Mouse (Mus musculus): ENCODE measurements around the gene Mpzl1. TPM values are rescaled to one million over a fixed set of nuclear protein-coding genes. Genes with fewer than 3 reads are reported as not detected.
A peak's percentile ranks its signal among the peaks of the same experiment; 100 is the strongest.
"Not testable (repeated sequence)": the region's sequence is repeated elsewhere in the genome, so short reads cannot be mapped to it uniquely, and the experiment has no call there.

Gene Mpzl1
- 39.1 and 40.4 TPM in 2 replicates for total RNA-seq (2021)
- long read RNA-seq, experiment 1, transcript Mpzl1-202 (6 exons, 2,285 nt): major isoform, 81 of 97 reads
- long read RNA-seq, experiment 1, transcript Mpzl1-201 (5 exons, 2,171 nt): minor isoform, 9 of 97 reads
- long read RNA-seq, experiment 1, partial matches to known transcripts: 3 of 97 reads
- long read RNA-seq, experiment 1, other reads (novel, unspliced or antisense): 4 of 97 reads
- long read RNA-seq, experiment 2, transcript Mpzl1-202 (6 exons, 2,285 nt): major isoform, 47 of 55 reads
- long read RNA-seq, experiment 2, partial matches to known transcripts: 2 of 55 reads
- long read RNA-seq, experiment 2, other reads (novel, unspliced or antisense): 2 of 55 reads

DNA sequence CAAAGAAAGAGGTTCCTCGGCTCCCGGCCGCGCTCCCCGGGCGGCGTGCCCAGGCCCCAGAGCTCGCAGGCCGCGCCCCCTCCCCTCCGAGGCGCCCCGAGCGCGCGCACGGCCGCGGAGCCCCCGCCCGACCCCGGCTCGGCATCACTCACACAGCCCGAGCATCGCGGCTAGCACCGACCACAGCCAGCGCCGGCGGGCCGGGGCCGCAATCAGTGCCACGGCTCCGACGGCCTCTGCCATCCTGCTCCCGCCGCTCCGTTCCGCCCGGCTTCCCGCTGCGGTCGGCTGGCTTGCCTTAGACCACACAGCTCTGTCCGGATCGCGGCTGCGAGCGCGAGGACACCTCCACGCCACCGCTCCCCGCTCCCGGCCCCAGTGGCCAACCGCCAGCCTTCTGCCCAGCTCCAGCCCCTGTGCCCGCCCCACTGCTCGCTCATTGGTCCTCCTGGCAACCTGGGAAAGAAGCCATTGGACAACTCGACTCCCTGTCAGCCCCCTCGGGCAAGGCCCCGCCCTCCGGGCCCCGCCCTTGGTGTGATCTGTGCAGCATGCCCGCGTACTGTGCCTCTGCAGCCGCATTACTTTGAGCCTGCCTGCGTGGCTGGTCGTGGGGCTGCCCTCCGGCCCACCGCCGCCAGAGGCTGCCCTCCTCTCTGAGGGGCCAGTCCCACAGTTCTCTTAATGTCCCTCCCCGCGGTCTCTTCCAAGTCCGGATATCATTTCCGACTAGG is at the start of gene Mpzl1:
TSS of gene Mpzl1 (minus strand) at position 388 of the 734 bp plus-strand sequence.
- peak; percentile 100 for DNase-seq

DNA sequence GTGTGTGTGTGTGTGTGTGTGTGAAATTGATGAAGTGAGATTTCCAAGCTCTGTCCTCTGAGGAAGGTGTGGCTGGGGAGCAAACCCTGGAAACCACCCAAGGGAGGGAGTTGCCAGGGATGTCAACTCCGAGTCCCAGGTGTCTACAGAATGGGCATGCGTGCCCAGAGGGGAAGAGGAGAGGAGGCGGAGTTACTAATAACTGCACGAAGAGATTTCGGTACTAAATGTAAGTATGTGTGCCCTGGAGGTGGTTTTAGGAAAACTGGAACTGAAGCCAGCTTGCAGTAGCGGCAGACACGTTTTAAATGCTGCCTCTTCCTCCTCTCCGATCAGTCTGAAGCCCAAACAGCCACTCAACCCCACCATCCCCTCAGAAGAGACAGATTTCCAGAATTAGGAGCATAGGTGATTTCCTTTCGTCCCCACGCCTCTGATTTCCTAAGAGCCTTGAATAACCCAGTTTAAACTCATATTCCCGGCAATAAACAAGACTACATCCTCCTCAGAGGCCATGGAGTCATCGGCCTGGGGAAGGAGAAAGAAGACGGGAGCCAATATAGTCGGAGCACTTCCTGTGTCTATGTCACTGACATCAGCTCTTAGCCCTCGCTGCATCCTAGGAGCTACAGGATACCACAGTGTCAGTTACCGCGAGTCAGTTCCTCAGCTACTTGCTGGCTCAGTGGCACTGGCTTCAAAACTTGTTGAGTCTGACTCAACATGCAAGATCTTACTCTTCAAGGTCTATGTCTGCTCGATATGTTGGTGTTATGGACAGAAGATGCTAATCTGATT is 47.9 kb upstream of the Mpzl1 start:
- DNase-seq: no peak

DNA sequence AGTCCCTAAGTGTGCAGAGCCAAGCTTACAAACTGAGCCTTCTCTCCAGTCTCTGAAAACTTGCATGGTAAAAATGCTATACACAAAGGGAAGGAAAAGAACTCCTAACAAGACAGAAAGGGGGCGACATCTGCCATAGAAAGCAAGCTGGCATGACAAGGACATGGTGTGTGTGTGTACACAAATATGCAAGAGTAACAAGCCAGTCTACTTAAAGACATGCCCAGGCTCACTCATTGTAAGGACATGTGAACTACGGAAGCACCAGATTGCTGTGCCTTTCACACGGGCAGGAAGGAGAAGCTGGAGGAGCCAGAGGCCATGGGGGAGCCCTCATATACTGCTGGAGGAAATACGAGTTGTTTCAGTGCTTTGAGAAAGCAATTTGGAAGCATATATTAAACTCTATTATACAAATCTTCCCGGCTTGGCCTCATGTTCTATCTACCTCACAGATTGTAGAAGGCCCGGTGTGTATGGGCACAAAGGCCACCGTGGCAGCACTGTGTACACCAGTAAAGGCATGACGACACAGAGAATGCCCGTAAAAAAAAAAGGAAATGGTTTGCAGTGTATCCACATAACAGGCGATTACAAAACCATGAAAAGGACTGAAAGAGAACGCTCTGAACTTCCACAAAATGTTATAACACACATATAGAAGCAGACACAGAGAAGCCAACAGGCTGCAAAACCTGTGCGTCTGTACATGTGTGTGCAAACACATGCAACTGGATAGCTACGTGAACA is 46.9 kb upstream of the Mpzl1 start:
- DNase-seq: no peak

DNA sequence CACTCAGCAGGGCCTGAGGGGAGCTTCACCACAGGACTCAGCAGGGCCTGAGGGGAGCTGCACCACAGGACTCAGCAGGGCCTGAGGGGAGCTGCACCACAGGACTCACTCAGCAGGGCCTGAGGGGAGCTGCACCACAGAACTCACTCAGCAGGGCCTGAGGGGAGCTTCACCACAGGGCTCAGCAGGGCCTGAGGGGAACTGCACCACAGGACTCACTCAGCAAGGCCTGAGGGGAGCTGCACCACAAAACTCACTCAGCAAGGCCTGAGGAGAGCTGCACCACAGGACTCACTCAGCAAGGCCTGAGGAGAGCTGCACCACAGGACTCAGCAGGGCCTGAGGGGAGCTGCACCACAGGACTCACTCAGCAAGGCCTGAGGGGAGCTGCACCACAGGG is 45.7 kb upstream of the Mpzl1 start:
- not testable (repeated sequence) for DNase-seq

DNA sequence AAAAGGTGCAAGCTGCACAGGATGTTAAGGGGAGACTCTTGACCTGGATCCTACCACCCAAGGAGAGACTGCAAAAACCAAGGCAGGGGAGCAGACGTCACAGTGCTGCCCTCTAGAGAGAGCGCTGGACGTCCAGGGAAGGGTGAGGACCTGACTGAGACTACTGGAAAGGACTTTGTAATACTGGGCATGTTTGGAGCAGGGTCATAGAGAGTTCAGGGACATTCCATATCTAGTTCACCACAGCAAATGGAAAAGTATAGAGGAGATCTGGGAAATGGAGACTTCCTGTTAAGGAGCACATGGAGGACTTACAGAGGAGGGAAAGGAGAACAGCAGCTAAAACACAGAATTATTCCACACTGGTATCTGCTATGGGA is 45.3 kb upstream of the Mpzl1 start:
- DNase-seq: peak; percentile 41

DNA sequence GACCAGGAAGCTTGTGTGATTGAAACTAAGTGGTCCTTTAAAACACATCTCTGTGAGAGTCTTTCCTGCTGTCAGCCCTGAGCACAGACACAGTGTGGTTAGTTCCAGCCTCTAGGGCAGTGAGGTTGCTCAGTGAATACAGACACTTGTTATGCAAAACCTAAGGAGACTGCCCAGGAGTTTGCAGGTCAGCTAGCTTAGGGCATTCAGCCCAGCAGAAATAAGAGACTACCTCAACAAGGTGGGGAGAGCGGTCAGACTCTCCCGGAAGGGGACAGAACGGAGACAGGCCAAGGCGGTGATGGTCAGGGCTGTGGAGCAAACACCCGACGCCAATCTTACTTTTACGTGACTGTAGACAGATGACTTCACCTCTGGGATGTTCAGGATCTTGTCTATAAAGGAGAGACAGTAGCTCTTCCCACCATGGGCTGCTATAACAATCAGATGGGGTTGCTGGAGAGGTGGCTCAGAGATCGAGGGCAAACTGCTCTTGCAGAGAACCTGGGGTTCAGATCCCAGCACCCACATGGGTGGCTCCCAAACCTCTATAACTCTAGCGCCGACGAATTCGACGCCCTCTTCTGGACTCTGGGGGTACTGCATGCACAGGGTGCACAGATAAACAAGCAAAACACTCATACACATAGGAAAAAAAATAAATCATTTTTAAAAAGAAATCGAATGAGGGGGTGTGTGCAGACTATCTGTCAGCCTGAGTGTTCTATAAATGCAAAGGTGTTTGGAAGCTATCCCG is 44.7 kb upstream of the Mpzl1 start:
- no peak for DNase-seq

DNA sequence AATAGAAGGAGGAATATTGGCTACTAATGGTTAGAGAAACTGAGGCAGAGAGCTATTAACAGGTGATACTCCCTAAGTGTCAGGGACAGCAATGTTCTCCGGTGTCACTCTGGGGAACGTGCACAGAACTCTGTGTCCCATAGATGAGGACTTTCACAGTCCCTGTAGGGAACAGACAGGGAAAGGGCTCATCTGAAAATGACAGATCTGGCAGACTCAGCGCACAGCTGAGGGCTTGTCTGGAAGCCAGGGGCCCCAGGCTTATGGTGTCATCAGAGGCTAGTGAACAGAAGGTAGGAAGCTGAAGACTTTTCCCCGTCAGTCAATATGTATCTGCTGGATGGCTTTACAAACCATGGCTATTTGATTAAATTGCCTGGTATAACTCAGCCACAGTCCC is 43.2 kb upstream of the Mpzl1 start:
- DNase-seq: no peak

DNA sequence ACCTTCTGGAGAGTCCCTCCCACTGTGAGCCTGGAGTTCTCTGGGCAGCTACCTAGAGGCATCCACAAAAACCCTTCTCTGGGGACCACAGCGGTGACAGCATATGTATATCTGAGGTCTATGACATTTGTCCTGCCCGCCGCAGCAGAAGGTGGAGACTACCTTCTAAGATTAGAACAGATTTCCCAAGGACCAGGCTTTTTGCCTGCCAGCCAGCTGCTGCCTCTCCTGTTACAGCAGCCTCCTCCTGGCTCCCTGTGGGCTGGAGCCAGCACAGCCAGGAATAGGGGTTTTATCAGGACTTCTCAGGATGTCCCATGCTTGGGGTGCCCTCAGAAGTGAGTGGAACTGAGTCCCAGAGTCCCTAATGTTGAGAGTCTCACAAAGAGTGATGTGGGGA is 42.7 kb upstream of the Mpzl1 start:
- no peak for DNase-seq

DNA sequence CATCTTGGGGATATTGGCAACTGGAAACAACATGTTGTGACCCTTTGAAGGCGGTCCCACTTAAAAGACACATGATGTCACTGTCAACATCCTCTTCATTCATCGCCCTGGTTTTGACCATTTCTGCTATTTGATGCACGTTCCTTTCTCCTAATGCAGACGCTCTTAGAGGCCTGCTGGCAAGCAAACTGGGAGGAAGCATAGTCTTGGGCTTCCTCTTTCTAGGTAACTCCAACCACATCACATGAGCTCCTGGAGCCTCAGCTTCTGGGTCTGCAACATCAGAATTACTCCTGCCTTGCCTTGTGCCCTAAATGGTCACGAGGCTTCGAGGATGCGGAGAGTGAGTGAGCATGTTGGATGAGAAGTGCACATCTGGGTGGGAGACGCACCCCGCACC is 40.8 kb upstream of the Mpzl1 start:
- DNase-seq: no peak

DNA sequence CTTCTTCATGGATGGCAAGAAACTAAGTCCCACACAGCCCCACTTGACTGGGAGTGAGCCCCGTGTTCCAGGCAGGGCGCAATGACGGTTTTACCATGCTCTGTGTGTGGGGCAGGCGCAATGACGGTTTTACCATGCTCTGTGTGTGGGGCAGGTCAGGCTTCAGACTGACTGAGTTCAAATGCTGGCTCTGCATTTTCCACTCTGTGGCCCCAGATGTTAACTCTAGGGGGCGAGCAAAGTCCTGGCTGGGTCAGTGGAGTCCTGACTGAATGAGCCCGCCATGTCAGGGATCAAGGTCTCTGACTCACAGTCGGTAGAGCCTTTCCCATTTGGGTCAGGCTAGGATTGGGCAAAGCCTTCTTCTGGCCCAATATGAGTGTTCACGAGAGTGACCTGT is 38.0 kb upstream of the Mpzl1 start:
- DNase-seq: peak; percentile 41

DNA sequence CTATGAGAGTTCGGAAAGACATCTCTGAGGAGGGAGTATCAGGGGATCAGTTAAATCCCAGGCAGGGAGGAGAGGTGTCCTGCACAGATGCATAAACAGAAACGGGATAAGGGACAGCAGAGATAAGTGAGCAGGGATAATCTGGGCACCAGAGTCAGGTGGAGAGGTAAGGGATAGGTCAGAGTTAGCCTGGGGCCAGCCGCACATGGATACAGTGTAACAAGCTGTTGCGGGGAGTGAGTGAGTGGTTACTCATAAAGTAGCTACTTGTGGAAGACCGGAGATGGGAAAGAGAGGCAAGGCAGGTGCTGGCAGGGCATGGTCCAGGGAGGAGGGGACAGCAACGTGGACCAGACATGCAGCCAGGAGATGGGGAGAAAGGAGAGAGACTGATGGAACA is 35.7 kb upstream of the Mpzl1 start:
- no peak for DNase-seq

DNA sequence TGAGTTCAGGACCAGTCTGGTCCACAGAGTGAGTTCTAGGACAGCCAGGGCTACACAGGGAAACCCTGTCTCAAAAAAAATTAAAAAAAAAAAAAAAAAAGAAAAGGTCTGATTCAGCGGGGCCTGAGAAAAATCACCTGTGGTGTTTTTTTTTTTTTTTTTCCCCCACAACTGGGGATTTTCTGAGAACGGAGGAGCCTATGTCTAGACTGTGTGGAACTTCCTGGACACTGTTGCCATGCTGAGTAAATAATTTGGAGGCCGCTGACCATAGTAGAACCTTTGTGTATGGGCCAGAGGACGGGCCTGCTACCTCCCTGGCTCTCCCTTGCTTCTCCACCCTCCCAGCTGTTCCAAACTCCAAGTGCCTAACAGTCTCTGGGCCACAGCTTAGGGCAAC is 34.6 kb upstream of the Mpzl1 start:
- no peak for DNase-seq

DNA sequence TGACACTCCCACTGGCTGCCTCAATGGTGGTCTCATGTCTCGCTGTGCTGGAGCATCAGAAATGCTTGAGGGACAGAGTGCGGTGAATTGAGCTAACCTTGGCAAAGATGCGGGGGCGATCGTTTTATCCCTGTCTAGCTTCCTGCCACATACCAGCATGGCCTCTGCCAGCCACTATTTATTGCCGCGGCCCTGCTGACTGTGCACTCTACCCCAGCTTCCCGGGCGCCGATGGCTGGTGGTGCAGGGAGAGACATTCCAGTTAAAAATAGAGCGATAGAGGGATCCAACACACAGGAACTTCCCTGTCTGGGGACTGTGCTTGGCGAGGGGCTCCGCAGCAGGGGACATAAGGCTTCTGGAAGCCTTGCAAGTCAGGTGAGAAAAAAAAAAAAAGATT is 33.0 kb upstream of the Mpzl1 start:
- no peak for DNase-seq

DNA sequence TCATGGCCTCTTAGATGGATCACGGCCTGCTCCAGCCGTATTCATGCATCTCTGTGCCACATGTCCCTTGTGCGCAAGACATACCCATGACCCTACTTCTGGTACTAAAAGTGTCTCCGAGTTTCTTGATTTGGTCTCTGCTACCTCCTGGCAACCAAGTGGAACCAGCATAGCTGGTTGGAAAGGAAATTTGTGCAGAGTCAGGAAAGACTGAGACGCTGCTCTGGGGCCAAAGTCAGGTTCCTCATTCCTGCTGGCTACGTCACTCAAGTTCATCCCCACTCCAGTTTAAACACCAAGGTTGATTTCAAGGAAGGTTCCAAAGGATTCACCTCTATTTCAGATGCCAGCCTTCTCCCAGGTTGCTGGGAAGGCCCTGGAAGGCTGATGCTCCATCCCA is 32.6 kb upstream of the Mpzl1 start:
- no peak for DNase-seq

DNA sequence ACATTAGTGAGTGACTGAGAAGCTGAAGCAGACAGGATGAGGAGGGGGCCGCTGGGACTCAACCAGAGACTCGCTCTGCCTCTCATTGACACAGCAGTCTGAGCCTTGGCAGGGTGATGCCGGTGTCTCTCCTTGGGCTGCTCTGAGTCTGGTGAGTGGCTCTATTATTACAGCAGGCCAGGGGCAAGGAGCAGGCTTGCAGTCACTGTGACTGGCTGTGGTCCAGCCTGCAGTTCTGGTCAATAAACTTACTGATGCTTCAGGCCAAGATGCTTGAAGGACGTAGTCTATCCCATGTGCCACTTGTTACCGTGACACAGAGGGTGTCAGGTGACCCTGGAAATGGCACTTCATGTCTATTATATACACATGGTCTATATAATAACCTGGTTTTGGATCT is 31.4 kb upstream of the Mpzl1 start:
- DNase-seq: no peak

DNA sequence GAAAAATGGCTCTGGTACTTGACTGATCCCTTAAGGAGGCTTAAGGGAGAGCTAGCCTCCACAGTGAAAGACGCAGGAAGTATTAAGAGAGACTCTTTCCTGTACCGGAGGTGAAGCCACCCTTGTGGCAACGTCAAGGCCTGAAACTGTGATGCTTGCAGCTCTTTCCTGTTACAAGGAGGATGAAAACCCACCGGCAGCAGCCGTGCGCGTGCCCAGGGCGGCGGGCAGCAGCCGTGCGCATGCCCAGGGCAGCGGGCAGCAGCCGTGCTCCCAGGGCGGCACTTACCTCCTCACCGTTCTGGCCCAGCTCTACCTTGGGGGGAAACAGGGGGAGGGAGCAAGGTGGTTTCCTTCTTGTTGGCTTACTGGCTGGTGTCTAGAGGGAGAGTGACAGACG is 28.9 kb upstream of the Mpzl1 start:
- no peak for DNase-seq

DNA sequence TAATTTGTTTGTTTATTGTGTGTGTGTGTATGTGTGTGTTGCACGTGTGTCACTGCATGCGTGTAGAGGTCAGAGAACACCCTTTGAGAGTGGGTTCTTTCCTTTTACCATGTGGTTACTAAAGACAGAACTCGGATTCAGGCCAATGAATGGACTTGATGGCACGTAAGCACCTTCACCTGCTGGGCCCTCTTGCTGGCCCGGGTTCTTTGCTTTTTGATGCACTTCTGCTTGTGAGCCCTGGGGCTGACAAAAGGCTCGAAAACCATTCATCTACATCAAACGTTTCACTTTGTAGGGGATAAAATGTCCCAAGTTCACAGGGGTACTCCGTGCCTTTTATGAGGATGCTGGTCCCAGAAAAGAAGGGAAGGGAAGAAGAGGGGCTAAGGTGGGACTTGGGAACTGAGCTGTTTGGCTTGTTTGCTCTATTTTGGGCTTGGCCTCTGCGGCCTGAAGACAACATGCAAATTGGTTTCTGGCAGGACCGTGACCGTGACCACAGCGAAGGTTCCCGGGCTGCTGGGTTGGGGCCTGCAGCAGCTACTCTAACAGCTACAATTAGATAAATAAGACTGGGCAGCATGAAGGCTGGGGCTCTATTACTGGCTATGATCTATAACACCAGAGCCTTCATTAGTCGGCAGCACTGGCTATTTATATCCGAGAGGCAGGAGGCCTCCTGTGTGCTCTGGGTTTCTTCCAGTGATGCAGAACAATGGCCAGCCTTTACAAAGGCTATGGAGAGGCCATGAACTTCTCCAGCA is 28.3 kb upstream of the Mpzl1 start:
- DNase-seq: no peak

DNA sequence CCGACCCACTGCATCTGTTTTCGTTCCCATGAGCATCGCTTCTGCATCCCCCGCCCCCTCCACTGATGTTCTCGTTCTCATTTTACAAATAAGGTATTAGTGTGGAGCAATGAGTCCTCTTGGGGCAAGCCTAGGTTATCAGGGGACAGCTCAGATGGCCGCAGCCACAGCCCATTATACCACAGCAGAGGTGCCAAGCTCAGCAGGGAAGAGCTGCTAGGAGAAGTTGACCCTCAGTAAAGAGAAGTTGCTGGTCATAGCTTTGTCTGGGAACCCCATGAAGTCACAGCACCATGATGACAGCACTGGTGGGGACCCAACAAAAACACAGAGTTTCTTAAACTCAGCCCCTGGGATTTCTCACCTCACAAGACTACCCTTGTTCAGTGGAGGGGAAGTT is 27.4 kb upstream of the Mpzl1 start:
- no peak for DNase-seq

DNA sequence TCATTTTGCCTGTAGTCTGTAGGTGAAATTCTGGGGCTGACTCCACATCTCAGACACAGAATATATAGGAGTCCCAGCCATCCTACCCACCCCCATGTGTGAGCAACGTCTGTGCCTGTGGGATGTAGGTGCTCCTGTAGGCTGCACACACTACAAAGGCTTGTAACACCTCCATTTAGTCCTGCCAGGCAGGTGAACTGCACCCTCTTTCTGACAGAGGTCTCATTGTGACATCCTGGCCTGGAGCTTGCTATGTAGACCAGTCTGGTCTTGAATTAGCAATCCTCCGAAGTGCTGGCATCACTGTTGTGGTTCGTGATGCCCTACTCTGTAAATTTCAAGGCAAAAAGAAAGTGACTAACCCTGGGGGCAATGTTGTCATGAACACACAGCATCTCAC is 26.9 kb upstream of the Mpzl1 start:
- DNase-seq: no peak

DNA sequence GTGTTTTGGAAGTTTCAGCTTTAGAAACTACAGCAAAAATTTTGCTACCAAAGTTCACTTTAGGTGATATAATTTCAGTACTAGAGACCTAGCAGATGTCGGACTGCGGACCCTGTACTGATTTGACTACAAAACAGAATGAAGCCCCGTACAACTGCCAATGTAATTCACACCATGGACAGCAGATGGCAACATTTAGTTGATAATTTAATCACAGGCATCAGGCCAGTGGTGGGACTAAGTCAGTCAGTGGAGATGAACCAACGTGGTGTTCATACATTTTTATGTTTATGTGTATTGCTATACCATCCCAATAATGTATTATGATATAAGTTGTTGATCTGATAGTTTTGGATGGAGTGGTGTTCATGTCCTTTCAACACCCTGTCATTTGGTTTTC is 26.4 kb upstream of the Mpzl1 start:
- DNase-seq: peak; percentile 67

DNA sequence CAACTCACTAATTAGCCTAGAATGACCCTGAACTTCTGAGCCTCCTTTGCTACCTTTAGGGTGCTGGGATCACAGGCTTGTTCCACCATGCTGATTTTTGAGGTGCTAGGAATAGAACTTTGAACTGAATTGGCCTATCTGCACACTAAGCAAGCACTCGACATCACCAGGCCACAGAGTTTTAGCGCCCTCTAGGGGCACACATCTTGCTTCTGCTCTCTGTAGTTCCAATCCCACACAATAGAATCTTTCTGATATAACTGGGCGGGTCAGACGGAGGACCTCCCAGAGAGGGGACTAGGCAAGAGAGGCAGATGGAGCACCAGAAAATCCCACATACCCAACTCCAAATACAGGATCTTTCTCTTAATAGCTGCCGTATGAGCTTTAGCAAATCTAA is 24.3 kb upstream of the Mpzl1 start:
- DNase-seq: peak; percentile 85

All from adrenal gland, postnatal 14 days (tissue).